16 mouse cellular contexts compared by ENCODE assay signal in the genomic region with DNA sequence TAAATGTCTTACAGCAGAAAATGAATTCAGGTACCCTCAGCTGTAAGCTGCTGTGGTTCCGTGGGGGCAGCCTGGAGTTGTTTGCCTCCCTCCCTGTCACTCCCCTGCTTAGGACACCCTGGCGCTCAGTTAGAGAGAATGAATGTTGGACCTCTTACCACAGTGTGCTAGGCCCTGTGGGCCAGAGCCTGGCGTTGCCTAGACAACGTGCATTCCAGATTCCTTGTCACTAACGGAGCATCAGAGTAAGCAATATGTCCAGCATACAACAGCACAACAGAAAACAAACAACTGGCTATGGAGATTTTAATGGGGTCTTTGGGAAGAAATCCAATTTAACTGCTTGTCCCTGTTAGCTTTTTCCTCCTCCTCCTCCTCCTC. TPM values are rescaled to one million over a fixed set of nuclear protein-coding genes. Genes with fewer than 3 reads are reported as not detected.
DNase-seq lines count a peak whose midpoint lies in the region; ATAC-seq and TF ChIP-seq lines count a peak whose summit lies in the region.
"Had no signal": no experiment of that assay in that cellular context is flagged by ENCODE, and none has a peak within 500 bp of the region (broad histone marks: within the 10 kb centered on the region; RNA-seq: fewer than 3 reads in every experiment).

No protein-coding gene starts in this region.

- no peaks in the 10 kb centered on the region for H3K36me3 ChIP-seq in hindbrain, embryonic 13.5 days
- no peaks in the 10 kb centered on the region for H3K36me3 ChIP-seq in hindbrain, embryonic 11.5 days (ENCODE audit: control insufficient read depth, insufficient read depth, low read length)
- no peaks in the 10 kb centered on the region for H3K36me3 ChIP-seq in midbrain, embryonic 10.5 days
- H3K36me3 ChIP-seq in midbrain, embryonic 11.5 days (ENCODE audit: control insufficient read depth, insufficient read depth, low read length), result no peaks in the 10 kb centered on the region
- H3K36me3 ChIP-seq in midbrain, embryonic 16.5 days (ENCODE audit: control insufficient read depth, insufficient read depth, low read length), result no peaks in the 10 kb centered on the region
- H3K36me3 ChIP-seq: liver, embryonic 12.5 days; neural tube, embryonic 12.5 days had no signal

- H3K27me3 ChIP-seq in hindbrain, embryonic 13.5 days, result 0 out of 2 replicates have a peak, but pooled peaks cover 4% of the 10 kb centered on the region
- H3K27me3 ChIP-seq in hindbrain, embryonic 11.5 days (ENCODE audit: control insufficient read depth, insufficient read depth, low read length), result no peaks in the 10 kb centered on the region
- no peaks in the 10 kb centered on the region for H3K27me3 ChIP-seq in midbrain, embryonic 10.5 days (ENCODE audit: low read depth, poor library complexity, severe bottlenecking)
- no peaks in the 10 kb centered on the region for H3K27me3 ChIP-seq in midbrain, embryonic 11.5 days (ENCODE audit: control insufficient read depth, insufficient read depth, low read length)
- H3K27me3 ChIP-seq in midbrain, embryonic 16.5 days (ENCODE audit: control insufficient read depth, insufficient read depth, low read depth, low read length), result no peaks in the 10 kb centered on the region
- H3K27me3 ChIP-seq: neural tube, embryonic 12.5 days had no signal

- no peak for DNase-seq in hindbrain, embryonic 11.5 days (ENCODE audit: low spot score)
- DNase-seq in midbrain, embryonic 10.5 days (ENCODE audit: low spot score), result no peak
- no peak for DNase-seq in midbrain, embryonic 11.5 days (ENCODE audit: low spot score, missing footprints)
- peak; percentile 51 for DNase-seq in brain, embryonic 14.5 days (ENCODE audit: low read depth)
- DNase-seq: cerebellum, adult 9-10 months; embryo, embryonic 11 days; heart, postnatal 36 days; kidney, adult 8-10 months; lung, postnatal 14 days had no signal

- TF ChIP-seq CTCF in brain, embryonic 14.5 days (IDR thresholded peaks at IDR 0.05; ENCODE audit: borderline replicate concordance, extremely low read depth, insufficient read depth, insufficient read length), result no peak

- ATAC-seq in hindbrain, embryonic 13.5 days (ENCODE audit: low FRiP score), result no peak
- no peak for ATAC-seq in hindbrain, embryonic 11.5 days (ENCODE audit: low FRiP score)
- ATAC-seq in midbrain, embryonic 11.5 days (ENCODE audit: low FRiP score), result no peak
- no peak for ATAC-seq in midbrain, embryonic 16.5 days
- no peak for ATAC-seq in granulocyte monocyte progenitor cell, adult 5-6 weeks (replicated peaks; ENCODE audit: poor library complexity, severe bottlenecking)
- ATAC-seq: liver, embryonic 12.5 days had no signal

- no peak overlapping the region for H3K9ac ChIP-seq in hindbrain, embryonic 13.5 days
- no peak overlapping the region for H3K9ac ChIP-seq in hindbrain, embryonic 11.5 days (ENCODE audit: low read depth, low read length)
- no peak overlapping the region for H3K9ac ChIP-seq in midbrain, embryonic 11.5 days (ENCODE audit: low read length)
- 0 out of 2 replicates have a peak overlapping the region, but pooled peaks have one; percentile 12 for H3K9ac ChIP-seq in midbrain, embryonic 16.5 days (ENCODE audit: low read depth, low read length)
- H3K9ac ChIP-seq: liver, embryonic 12.5 days; neural tube, embryonic 12.5 days had no signal

- no peaks in the 10 kb centered on the region for H3K9me3 ChIP-seq in hindbrain, embryonic 13.5 days
- H3K9me3 ChIP-seq in hindbrain, embryonic 11.5 days (ENCODE audit: control insufficient read depth, low read length), result no peaks in the 10 kb centered on the region
- H3K9me3 ChIP-seq in midbrain, embryonic 10.5 days (replicated peaks), result no peaks in the 10 kb centered on the region
- H3K9me3 ChIP-seq in midbrain, embryonic 11.5 days (ENCODE audit: control insufficient read depth, low read length), result no peaks in the 10 kb centered on the region
- no peaks in the 10 kb centered on the region for H3K9me3 ChIP-seq in midbrain, embryonic 16.5 days (replicated peaks; ENCODE audit: control insufficient read depth, low read length, poor library complexity, severe bottlenecking)
- H3K9me3 ChIP-seq: G1E; liver, embryonic 12.5 days; neural tube, embryonic 12.5 days had no signal

- H3K4me1 ChIP-seq in hindbrain, embryonic 13.5 days (replicated peaks), result peaks cover 35% of the 10 kb centered on the region
- 0 out of 2 replicates have a peak, but pooled peaks cover 2% of the 10 kb centered on the region for H3K4me1 ChIP-seq in hindbrain, embryonic 11.5 days (replicated peaks; ENCODE audit: control insufficient read depth, insufficient read depth, low read length)
- H3K4me1 ChIP-seq in midbrain, embryonic 10.5 days, result peaks cover 27% of the 10 kb centered on the region
- 0 out of 2 replicates have a peak, but pooled peaks cover 4% of the 10 kb centered on the region for H3K4me1 ChIP-seq in midbrain, embryonic 11.5 days (ENCODE audit: control insufficient read depth, insufficient read depth, low read length)
- peaks cover 21% of the 10 kb centered on the region for H3K4me1 ChIP-seq in midbrain, embryonic 16.5 days (ENCODE audit: control insufficient read depth, insufficient read depth, low read length)

- 0 out of 2 replicates have a peak overlapping the region, but pooled peaks have one; percentile 0 for H3K27ac ChIP-seq in hindbrain, embryonic 13.5 days
- H3K27ac ChIP-seq in hindbrain, embryonic 11.5 days (ENCODE audit: low read depth, low read length), result no peak overlapping the region
- H3K27ac ChIP-seq in midbrain, embryonic 10.5 days (replicated peaks), result peak overlapping the region; percentile 34; the same call in 1 of the 2 replicates
- no peak overlapping the region for H3K27ac ChIP-seq in midbrain, embryonic 11.5 days (ENCODE audit: low read depth, low read length)
- H3K27ac ChIP-seq in midbrain, embryonic 16.5 days (ENCODE audit: low read length), result peak overlapping the region; percentile 5
- H3K27ac ChIP-seq: liver, embryonic 12.5 days; neural tube, embryonic 12.5 days had no signal

- WGBS in hindbrain, embryonic 13.5 days, result 41% methylated on average over 5 of the region's 5 CpGs
- 50% methylated on average over 5 of the region's 5 CpGs for WGBS in hindbrain, embryonic 11.5 days
- 60% methylated on average over 5 of the region's 5 CpGs for WGBS in midbrain, embryonic 10.5 days
- WGBS in midbrain, embryonic 11.5 days, result 59% methylated on average over 5 of the region's 5 CpGs
- WGBS in midbrain, embryonic 16.5 days, result 43% methylated on average over 5 of the region's 5 CpGs

- no peak overlapping the region for H3K4me2 ChIP-seq in hindbrain, embryonic 13.5 days
- H3K4me2 ChIP-seq in hindbrain, embryonic 11.5 days (replicated peaks; ENCODE audit: low read depth, low read length), result no peak overlapping the region
- H3K4me2 ChIP-seq in midbrain, embryonic 11.5 days, result no peak overlapping the region
- no peak overlapping the region for H3K4me2 ChIP-seq in midbrain, embryonic 16.5 days (ENCODE audit: low read length)
- H3K4me2 ChIP-seq: heart, embryonic 11.5 days; liver, embryonic 12.5 days; neural tube, embryonic 12.5 days had no signal

- no peak for TF ChIP-seq POLR2A in brain, embryonic 14.5 days (IDR thresholded peaks at IDR 0.05; ENCODE audit: borderline replicate concordance, extremely low read depth, insufficient read depth, insufficient read length, poor library complexity, severe bottlenecking)

- no peak overlapping the region for H3K4me3 ChIP-seq in hindbrain, embryonic 13.5 days
- H3K4me3 ChIP-seq in hindbrain, embryonic 11.5 days (ENCODE audit: low read depth, low read length), result no peak overlapping the region
- no peak overlapping the region for H3K4me3 ChIP-seq in midbrain, embryonic 10.5 days
- no peak overlapping the region for H3K4me3 ChIP-seq in midbrain, embryonic 11.5 days (ENCODE audit: low read depth, low read length)
- no peak overlapping the region for H3K4me3 ChIP-seq in midbrain, embryonic 16.5 days (ENCODE audit: low read depth, low read length)
- H3K4me3 ChIP-seq: liver, embryonic 12.5 days; neural tube, embryonic 12.5 days had no signal

RNA-seq across cellular contexts. Expression of gene Plxdc1, which starts 27.0 kb away (rescaled TPM):
- polyA plus RNA-seq in hindbrain, embryonic 13.5 days (2015; fragmentation: Nextera tagmentation; extraction: Ambion mirVana), result 0.60 and 0.89 TPM in 2 replicates
- 0.18 and 0.28 TPM in 2 replicates for polyA plus RNA-seq in hindbrain, embryonic 11.5 days (2014; fragmentation: Nextera tagmentation; extraction: Ambion mirVana)
- 0.06 and 0.16 TPM in 2 replicates for polyA plus RNA-seq in midbrain, embryonic 10.5 days (2016; fragmentation: Nextera tagmentation; extraction: Ambion mirVana)
- polyA plus RNA-seq in midbrain, embryonic 11.5 days (2014; fragmentation: Nextera tagmentation; extraction: Ambion mirVana), result 0.14 TPM in 1 of 2 replicates, not detected in the other
- polyA plus RNA-seq in brain, embryonic 14.5 days (2012; rRNA removed), result 0.67 and 0.90 TPM in 2 replicates
- polyA plus RNA-seq in midbrain, embryonic 16.5 days (2015; fragmentation: Nextera tagmentation; extraction: Ambion mirVana), result 2.7 and 3.1 TPM in 2 replicates
- 3.1 and 3.2 TPM in 2 replicates for total RNA-seq in granulocyte monocyte progenitor cell, adult 5-6 weeks (2014; fragmentation: Nextera tagmentation)
- total RNA-seq in granulocyte monocyte progenitor cell, adult 5-6 weeks (2017), result 1.6 and 3.9 TPM in 2 replicates
- polyA plus RNA-seq: heart, embryonic 11.5 days had no signal

RNA-seq across cellular contexts. Expression of gene Arl5c, which starts 36.7 kb away (rescaled TPM):
- polyA plus RNA-seq in hindbrain, embryonic 13.5 days (2015; fragmentation: Nextera tagmentation; extraction: Ambion mirVana), result 10.7 TPM in 2 replicates
- polyA plus RNA-seq in hindbrain, embryonic 11.5 days (2014; fragmentation: Nextera tagmentation; extraction: Ambion mirVana), result 9.5 and 10.2 TPM in 2 replicates
- polyA plus RNA-seq in midbrain, embryonic 10.5 days (2016; fragmentation: Nextera tagmentation; extraction: Ambion mirVana), result 8.9 and 16.8 TPM in 2 replicates
- 6.7 and 8.9 TPM in 2 replicates for polyA plus RNA-seq in midbrain, embryonic 11.5 days (2014; fragmentation: Nextera tagmentation; extraction: Ambion mirVana)
- 0.89 and 1.1 TPM in 2 replicates for polyA plus RNA-seq in brain, embryonic 14.5 days (2012; rRNA removed)
- polyA plus RNA-seq in midbrain, embryonic 16.5 days (2015; fragmentation: Nextera tagmentation; extraction: Ambion mirVana), result 6.3 and 8.4 TPM in 2 replicates
- 11.0 and 15.7 TPM in 2 replicates for total RNA-seq in granulocyte monocyte progenitor cell, adult 5-6 weeks (2014; fragmentation: Nextera tagmentation)
- total RNA-seq in granulocyte monocyte progenitor cell, adult 5-6 weeks (2017), result 2.9 and 6.1 TPM in 2 replicates
- polyA plus RNA-seq: G1E had no signal

Comparison
In these comparisons a context has a peak if more than half of its experiments do, and no peak if none do; other contexts are left out.
1. H3K27ac ChIP-seq: peak in hindbrain, embryonic 13.5 days (single experiment), midbrain, embryonic 10.5 days (single experiment) and midbrain, embryonic 16.5 days (single experiment); none in hindbrain, embryonic 11.5 days (single experiment) and midbrain, embryonic 11.5 days (single experiment).